Mouse (Mus musculus) ovary, postnatal 36 days (tissue): ENCODE measurements at regions not wholly inside any gene's neighbourhood (a gene's known extent, or its start where the extent isn't known, plus 50 kb on each side); places are given as distances from the start of the nearest gene placed in this dataset.

Experiments used
- DNase-seq: peaks from one replicate; pipeline ENCODE4 v3.0.0; 2022; ENCODE audit warnings: low spot score, mixed read lengths

- DNase-seq: no peak
Measured at GRCm38 (mm10) chr10:39316533-39316932, 52.1 kb upstream of the Fyn start.

- no peak for DNase-seq
Measured at GRCm38 (mm10) chr10:39315434-39316174, 53.1 kb upstream of the Fyn start.

GRCm38 (mm10) chr10:39311501-39311900, 57.2 kb upstream of the Fyn start:
- no peak for DNase-seq

- no peak for DNase-seq
Measured at GRCm38 (mm10) chr10:39308535-39308934, 60.1 kb upstream of the Fyn start.

- DNase-seq: no peak
Measured at GRCm38 (mm10) chr10:39292703-39293496, 75.8 kb upstream of the Fyn start.

- peak; percentile 21 for DNase-seq
Measured at GRCm38 (mm10) chr10:39291747-39292198, 76.9 kb upstream of the Fyn start.

GRCm38 (mm10) chr10:39291134-39291746, 77.4 kb upstream of the Fyn start:
- DNase-seq: peak; percentile 59

GRCm38 (mm10) chr10:39290245-39290644, 78.4 kb upstream of the Fyn start:
- DNase-seq: no peak

GRCm38 (mm10) chr10:39280366-39281000, 88.2 kb upstream of the Fyn start:
- no peak for DNase-seq

GRCm38 (mm10) chr10:39274202-39274601, 94.5 kb upstream of the Fyn start:
- no peak for DNase-seq

GRCm38 (mm10) chr10:39273426-39273825, 95.2 kb upstream of the Fyn start:
- DNase-seq: no peak

- no peak for DNase-seq
Measured at GRCm38 (mm10) chr10:39272387-39272949, 96.2 kb upstream of the Fyn start.

- no peak for DNase-seq
Measured at GRCm38 (mm10) chr10:39270406-39270805, 98.2 kb upstream of the Fyn start.

- no peak for DNase-seq
Measured at GRCm38 (mm10) chr10:39267236-39267635, 101.4 kb upstream of the Fyn start.

- DNase-seq: peak; percentile 59
Measured at GRCm38 (mm10) chr10:39266482-39266881, 102.2 kb upstream of the Fyn start.

GRCm38 (mm10) chr10:39262466-39262865, 98.9 kb upstream of the Ccn6 start:
- no peak for DNase-seq

- DNase-seq: no peak
Measured at GRCm38 (mm10) chr10:39261174-39262145, 97.9 kb upstream of the Ccn6 start.

GRCm38 (mm10) chr10:39260061-39260460, 96.5 kb upstream of the Ccn6 start:
- no peak for DNase-seq

- no peak for DNase-seq
Measured at GRCm38 (mm10) chr10:39257371-39258154, 94.0 kb upstream of the Ccn6 start.

- DNase-seq: no peak
Measured at GRCm38 (mm10) chr10:39254561-39254960, 91.0 kb upstream of the Ccn6 start.
